Mouse (Mus musculus) embryonic facial prominence, embryonic 14.5 days (tissue): ENCODE data around the gene Nnat. TPM values are rescaled to one million over a fixed set of nuclear protein-coding genes. Genes with fewer than 3 reads are reported as not detected.

Source experiments
- ATAC-seq: fragments of 200-750 bp; cut with Nextera tagmentation; 2 replicates; pipeline ENCODE4 v1.8.0; 2017; ENCODE audit warnings: low read depth, moderate number of reproducible peaks, moderate TSS enrichment
- DNase-seq: peaks from one replicate; pipeline ENCODE4 v3.0.0-alpha.2; 2015; ENCODE audit warnings: low spot score
- H3K27ac ChIP-seq: fragments of 300-500 bp; sonication (generic); replicated peaks from 2 replicates; pipeline ENCODE4 v1.5.1; 2014; ENCODE audit warnings: low read depth, mild to moderate bottlenecking, low read length, moderate library complexity
- H3K27me3 ChIP-seq: fragments of 300-500 bp; sonication (generic); replicated peaks from 2 replicates; pipeline ENCODE4 v1.6.1; 2014; ENCODE audit warnings: low read length; ENCODE audit not compliant: control insufficient read depth, insufficient read depth
- H3K36me3 ChIP-seq: fragments of 300-500 bp; sonication (generic); 2 replicates; pipeline ENCODE4 v1.6.1; 2014; ENCODE audit warnings: low read length, mixed read lengths; ENCODE audit not compliant: control insufficient read depth, insufficient read depth
- H3K4me1 ChIP-seq: fragments of 300-500 bp; sonication (generic); 2 replicates; pipeline ENCODE4 v1.6.1; 2014; ENCODE audit warnings: antibody characterized with exemption, low read length; ENCODE audit not compliant: control insufficient read depth, insufficient read depth
- H3K4me2 ChIP-seq: fragments of 300-500 bp; sonication (generic); 2 replicates; pipeline ENCODE4 v1.6.1; 2014; ENCODE audit warnings: low read depth, mild to moderate bottlenecking, low read length, moderate library complexity, mixed read lengths
- H3K4me3 ChIP-seq: fragments of 300-500 bp; sonication (generic); 2 replicates; pipeline ENCODE4 v1.5.1; 2014; ENCODE audit warnings: low read depth, mild to moderate bottlenecking, low read length
- H3K9ac ChIP-seq: fragments of 300-500 bp; sonication (generic); 2 replicates; pipeline ENCODE4 v1.6.1; 2014; ENCODE audit warnings: low read depth, mild to moderate bottlenecking, low read length, moderate library complexity, mixed read lengths
- H3K9me3 ChIP-seq: fragments of 300-500 bp; sonication (generic); 2 replicates; pipeline ENCODE4 v1.6.1; 2016; ENCODE audit warnings: low read length; ENCODE audit not compliant: control insufficient read depth
- WGBS: fragments of 180-500 bp; shearing (Covaris S2); extraction: QIAGEN DNeasy Blood & Tissue Kit; methylation state at CpG from one replicate; pipeline ENCODE4 v1.1.7; 2014; 5-methylcytosine and 5-hydroxymethylcytosine counted together
- polyA plus RNA-seq: library from polyadenylated mRNA; unstranded; fragments of >200 nt; fragmentation: Nextera tagmentation; extraction: Ambion mirVana; gene quantifications from 2 replicates; pipeline ENCODE4 v1.2.1, GENCODE M21; 2014

Gene Nnat
- polyA plus RNA-seq, 1 experiment from 2014 or later = 348 TPM

DNA sequence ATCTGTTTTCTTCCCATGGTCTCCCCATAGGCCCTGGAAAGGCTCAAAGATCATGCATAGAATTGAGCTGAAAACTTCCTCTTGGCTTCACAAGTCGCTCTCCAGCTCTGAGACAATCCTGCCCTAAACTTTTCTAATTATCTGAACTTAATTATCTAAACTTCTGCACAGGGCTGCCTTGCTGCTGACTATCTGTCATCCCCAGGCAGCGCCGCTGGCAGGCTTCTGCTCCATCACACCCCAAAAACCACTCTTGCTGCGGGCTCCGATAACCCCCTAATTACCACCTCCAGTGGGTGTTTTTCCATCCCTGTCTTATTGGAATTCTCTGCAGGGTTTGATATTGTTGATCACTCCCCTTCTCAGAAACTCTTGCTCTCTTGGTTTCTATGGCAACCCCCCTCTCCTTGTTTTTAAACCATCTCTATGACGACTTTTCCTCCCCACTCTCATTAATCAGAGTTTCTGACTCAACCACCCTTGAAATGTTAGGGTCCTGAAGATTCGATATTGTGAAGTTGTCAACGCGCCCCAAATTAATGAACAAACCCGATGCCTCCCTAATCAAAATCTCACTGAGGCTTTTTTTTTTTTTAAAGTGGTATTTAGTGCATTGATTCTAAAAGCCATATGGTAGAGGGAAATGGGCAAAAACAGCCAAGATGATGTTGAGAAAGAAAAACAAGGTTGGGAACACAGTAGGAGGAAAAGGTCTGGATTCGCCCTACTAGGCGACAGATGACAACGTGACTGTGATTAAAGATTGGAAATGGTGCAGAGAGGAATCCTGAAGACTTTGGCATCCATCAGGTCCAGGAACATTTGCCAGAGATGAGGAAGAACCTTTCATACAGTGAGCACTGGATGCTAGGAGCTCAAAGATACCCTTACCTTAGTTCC, 29.6 kb upstream of the Nnat start:
- Histone ChIP-seq H3K27me3 (no peaks in the 10 kb centered on the region), H3K4me2 (no peak overlapping the region), H3K4me1 (peaks cover 21% of the 10 kb centered on the region), H3K9me3 (no peaks in the 10 kb centered on the region), H3K9ac (no peak overlapping the region), H3K27ac (no peak overlapping the region), H3K36me3 (no peaks in the 10 kb centered on the region), H3K4me3 (no peak overlapping the region)
- 61% methylated on average over 13 of the region's 13 CpGs for WGBS
- DNase-seq (no peak), ATAC-seq (no peak)

DNA sequence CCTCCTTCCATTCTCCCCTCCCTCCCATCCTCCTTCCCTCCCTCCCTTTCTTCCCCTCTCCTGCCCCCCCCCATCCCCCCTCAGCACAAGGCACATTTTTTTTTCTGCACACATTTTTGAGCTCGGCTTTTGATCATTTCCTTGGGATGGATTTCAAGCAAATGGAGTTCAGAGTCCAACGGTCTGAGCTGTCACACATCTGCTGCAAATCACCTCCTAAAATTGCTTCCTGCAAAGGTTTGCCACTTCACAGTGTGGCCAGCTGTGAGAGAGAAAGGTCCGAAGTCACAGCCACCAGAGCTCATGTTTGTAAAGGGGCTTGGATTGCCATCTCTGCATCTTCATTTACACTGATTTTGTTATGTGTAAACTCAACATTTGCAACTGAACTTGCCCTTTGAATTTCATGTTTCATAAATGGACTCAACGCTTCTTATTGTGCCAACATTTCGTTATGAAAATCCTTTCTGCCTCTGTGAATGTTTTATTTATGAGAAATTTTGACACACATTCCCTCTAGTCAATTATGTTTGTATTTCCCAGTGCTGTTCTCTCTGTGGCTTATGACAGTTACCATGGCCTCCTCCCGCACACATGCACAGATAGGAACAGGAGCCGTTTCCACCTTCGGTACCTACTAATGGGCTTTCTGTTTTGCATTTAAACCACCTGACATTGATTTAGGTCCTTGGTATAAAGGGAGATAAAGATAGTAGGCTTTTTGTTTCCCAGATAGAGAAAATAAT, 28.0 kb upstream of the Nnat start:
- H3K27ac ChIP-seq = no peak overlapping the region
- 29% methylated on average over 8 of the region's 8 CpGs for WGBS

DNA sequence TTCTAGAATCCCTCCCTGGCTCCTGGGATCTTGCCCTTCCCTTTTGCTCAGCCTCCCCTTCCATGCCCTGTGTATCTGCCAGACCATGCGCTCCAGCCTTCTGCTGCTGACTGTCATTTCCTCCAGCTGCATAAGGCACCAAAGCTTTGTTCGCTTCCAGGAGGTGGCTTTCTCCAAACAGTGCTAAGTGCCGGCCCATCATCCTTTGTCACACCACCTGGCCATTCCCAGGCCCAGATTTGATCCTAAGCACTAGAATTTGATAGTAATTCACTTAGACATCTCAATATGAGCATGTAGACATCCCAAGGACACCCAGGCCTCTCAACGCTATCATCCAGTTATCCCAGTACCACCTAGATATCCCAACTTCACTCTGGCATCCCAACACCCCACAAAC, 25.7 kb upstream of the Nnat start:
- Histone ChIP-seq H3K9me3 (no peaks in the 10 kb centered on the region), H3K9ac (no peak overlapping the region), H3K36me3 (no peaks in the 10 kb centered on the region), H3K27ac (no peak overlapping the region), H3K4me2 (no peak overlapping the region), H3K4me1 (peaks cover 27% of the 10 kb centered on the region), H3K4me3 (no peak overlapping the region), H3K27me3 (no peaks in the 10 kb centered on the region)
- DNase-seq (no peak), ATAC-seq (0 out of 2 replicates have a peak, but pooled peaks have one; percentile 9)
- 75% methylated on average over 4 of the region's 4 CpGs for WGBS

More for the DNA sequence above, 28.0 kb upstream of the Nnat start:
- no peak for ATAC-seq
- DNase-seq = no peak
- Histone ChIP-seq H3K4me3 (no peak overlapping the region), H3K27me3 (no peaks in the 10 kb centered on the region), H3K9ac (no peak overlapping the region), H3K4me1 (peaks cover 26% of the 10 kb centered on the region), H3K9me3 (no peaks in the 10 kb centered on the region), H3K4me2 (no peak overlapping the region), H3K36me3 (no peaks in the 10 kb centered on the region)

DNA sequence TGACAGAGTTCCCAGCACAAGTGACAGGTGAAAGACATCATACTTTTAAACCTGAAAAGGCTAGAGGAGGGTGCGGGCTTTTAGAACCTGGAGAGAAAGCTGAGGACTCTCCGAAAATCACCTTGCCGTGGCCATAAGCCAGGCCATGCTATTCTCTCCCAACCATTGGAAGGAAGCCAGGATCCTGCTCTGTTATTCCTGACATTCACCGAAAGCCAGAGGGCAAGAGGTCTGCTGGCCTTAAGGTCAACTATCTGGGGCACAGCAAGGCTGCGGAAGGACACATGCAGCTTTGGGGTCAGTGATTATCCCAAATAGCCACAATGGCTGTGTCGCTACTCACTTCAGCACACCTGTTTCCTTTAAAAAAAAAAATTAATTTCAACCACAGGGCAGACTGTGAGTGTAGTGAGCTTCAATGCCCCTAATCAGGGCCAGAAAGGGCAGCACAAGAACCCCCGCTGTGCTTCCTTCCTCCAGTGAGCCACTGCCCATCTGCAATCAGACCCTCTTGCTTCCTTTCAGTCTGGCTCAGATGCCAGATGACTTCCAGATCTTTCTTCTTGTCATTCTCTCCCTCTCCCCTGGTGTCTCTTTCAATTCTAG, 23.3 kb upstream of the Nnat start:
- H3K36me3 ChIP-seq = 0 out of 2 replicates have a peak, but pooled peaks cover 3% of the 10 kb centered on the region
- no peak overlapping the region for H3K4me2 ChIP-seq
- H3K4me1 ChIP-seq = peaks cover 37% of the 10 kb centered on the region
- no peak overlapping the region for H3K4me3 ChIP-seq
- H3K27ac ChIP-seq = no peak overlapping the region
- ATAC-seq (no peak), DNase-seq (no peak)
- H3K27me3 ChIP-seq = no peaks in the 10 kb centered on the region
- no peak overlapping the region for H3K9ac ChIP-seq
- WGBS = 37% methylated on average over 7 of the region's 7 CpGs
- H3K9me3 ChIP-seq = no peaks in the 10 kb centered on the region

DNA sequence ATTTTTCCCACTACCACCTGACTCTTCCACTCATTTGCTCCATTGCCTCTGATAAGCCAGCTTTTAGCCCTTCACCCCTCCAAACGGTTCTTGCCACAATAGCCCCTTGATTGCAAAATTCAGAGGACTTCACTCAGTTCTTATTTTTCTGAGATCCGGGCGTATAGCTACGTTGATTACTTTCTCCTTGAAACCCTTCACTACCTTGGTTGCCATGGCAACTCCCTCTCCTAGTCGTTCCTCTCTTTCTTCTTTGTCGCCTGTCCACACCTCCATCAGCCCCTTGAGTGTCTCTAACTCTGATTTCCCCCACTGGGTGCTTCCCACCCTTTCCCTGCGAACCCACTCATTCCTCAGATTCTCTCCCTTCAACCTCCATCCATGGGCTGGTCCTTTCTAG, 22.8 kb upstream of the Nnat start:
- H3K27ac ChIP-seq = no peak overlapping the region
- 23% methylated on average over 7 of the region's 7 CpGs for WGBS

DNA sequence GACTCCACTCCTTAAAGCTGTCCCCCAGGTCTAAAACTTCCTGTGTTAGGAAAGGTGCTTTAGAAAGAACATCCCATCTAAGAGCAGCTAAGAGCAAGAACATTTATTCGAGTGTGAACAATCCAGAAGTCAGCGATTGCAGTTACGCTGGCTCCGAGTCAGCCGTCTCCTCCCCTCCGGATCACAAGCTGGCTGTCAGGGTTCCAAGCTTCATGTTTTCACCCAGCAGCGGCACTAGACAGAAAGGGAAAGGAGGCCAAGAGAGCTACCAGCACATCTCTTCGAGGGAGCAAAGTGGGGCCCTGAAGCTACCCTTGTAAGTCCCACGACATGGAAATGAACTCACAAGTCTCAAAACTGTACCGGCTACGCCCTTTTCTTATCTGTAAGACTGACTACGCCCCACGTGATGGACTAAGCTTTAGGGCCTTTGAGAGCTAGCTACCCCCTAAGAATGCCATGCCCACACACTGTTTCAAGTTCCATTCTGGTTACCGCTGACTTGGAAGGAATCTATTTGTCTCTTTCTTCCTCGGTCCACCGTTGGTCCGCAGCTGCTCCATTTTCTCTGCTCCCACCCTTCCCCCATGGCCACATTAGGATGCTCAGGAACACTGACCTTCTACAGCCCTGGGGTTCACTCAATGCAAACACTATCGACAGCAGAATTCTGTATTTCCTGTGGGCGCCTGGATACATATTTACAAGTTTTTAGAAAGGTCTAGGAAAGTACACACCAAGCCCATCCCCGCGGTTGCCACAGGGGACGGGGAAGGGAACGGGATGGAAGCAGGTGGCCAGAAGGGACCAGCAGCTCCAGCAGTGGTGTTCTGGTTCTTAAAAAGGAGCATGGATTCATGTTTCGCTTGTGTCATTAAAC, 19.6 kb upstream of the Nnat start:
- peak; percentile 16; the same call in 1 of the 2 replicates for ATAC-seq
- Histone ChIP-seq H3K9ac (no peak overlapping the region), H3K4me1 (peaks cover 31% of the 10 kb centered on the region), H3K4me2 (no peak overlapping the region), H3K9me3 (no peaks in the 10 kb centered on the region), H3K27me3 (no peaks in the 10 kb centered on the region), H3K4me3 (no peak overlapping the region), H3K36me3 (peaks cover 15% of the 10 kb centered on the region), H3K27ac (peak overlapping the region; percentile 1; the same call in 1 of the 2 replicates)
- peak; percentile 54 for DNase-seq
- WGBS = 59% methylated on average over 24 of the region's 24 CpGs

More for the DNA sequence above, 22.8 kb upstream of the Nnat start:
- no peaks in the 10 kb centered on the region for H3K27me3 ChIP-seq
- 0 out of 2 replicates have a peak, but pooled peaks cover 3% of the 10 kb centered on the region for H3K36me3 ChIP-seq
- no peak overlapping the region for H3K9ac ChIP-seq
- DNase-seq = no peak
- H3K4me1 ChIP-seq = peaks cover 34% of the 10 kb centered on the region
- no peak overlapping the region for H3K4me3 ChIP-seq
- no peak for ATAC-seq
- H3K4me2 ChIP-seq = no peak overlapping the region
- no peaks in the 10 kb centered on the region for H3K9me3 ChIP-seq

DNA sequence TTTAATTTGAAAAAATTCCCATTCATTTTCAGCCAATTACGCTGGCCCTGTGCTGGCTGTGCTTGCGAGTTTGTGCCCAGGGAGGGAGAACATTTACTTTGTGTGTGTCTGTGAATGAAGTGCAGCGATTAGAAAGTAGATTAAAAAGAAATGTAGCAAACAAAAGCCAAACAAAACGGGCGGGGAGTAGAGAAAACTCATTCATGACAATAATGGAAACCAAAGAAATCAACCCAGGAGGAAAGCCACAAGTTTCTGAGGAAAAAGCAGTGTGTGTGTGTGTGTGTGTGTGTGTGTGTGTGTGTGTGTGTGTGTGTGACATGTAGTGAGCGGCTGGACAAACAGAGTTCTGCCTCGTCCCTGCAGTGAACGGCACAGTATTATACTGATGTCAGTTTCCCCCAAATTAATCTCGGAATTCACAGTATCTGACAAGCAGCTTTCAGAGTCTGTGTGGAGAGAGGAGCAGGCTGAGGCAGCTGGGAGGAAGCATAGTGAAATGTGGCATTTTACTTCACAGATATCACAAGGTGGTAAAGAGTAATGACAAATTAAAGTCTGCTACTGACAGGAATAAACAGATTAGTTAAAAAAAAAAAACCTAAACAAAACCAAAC, 18.8 kb upstream of the Nnat start:
- no peak overlapping the region for H3K4me2 ChIP-seq
- no peak for DNase-seq
- H3K27ac ChIP-seq = peak overlapping the region; percentile 1; the same call in 1 of the 2 replicates
- WGBS = 36% methylated on average over 9 of the region's 9 CpGs
- no peak overlapping the region for H3K9ac ChIP-seq
- no peaks in the 10 kb centered on the region for H3K9me3 ChIP-seq
- H3K27me3 ChIP-seq = no peaks in the 10 kb centered on the region
- H3K4me3 ChIP-seq = no peak overlapping the region
- peaks cover 15% of the 10 kb centered on the region for H3K36me3 ChIP-seq
- ATAC-seq = no peak
- peaks cover 31% of the 10 kb centered on the region for H3K4me1 ChIP-seq
